Comparison of ENCODE assay signal across 31 mouse cellular contexts in genomic region chr11:79059062-79059461, GRCm38 (mm10).
A peak's percentile ranks its signal among the peaks of the same experiment; 100 is the strongest.
DNase-seq lines count a peak whose midpoint lies in the region; ATAC-seq and TF ChIP-seq lines count a peak whose summit lies in the region.
"Had no signal": no experiment of that assay in that cellular context is flagged by ENCODE, and none has a peak within 500 bp of the region (broad histone marks: within the 10 kb centered on the region; RNA-seq: fewer than 3 reads in every experiment).

No protein-coding gene starts in this region.

- peak overlapping the region; percentile 54 for H3K4me2 ChIP-seq in heart, embryonic 14.5 days (ENCODE audit: low read length)
- H3K4me2 ChIP-seq in liver, embryonic 13.5 days, result no peak overlapping the region
- H3K4me2 ChIP-seq in liver, embryonic 11.5 days, result no peak overlapping the region
- H3K4me2 ChIP-seq: hindbrain, embryonic 13.5 days; limb, embryonic 15.5 days; midbrain, embryonic 15.5 days had no signal

- 41% methylated on average over 4 of the region's 4 CpGs for WGBS in heart, embryonic 14.5 days
- WGBS in liver, embryonic 13.5 days (ENCODE audit: insufficient replicate concordance), result 70% methylated on average over 4 of the region's 4 CpGs
- WGBS in liver, embryonic 11.5 days, result 83% methylated on average over 4 of the region's 4 CpGs

- TF ChIP-seq CTCF in gastrocnemius, adult 2 months (IDR thresholded peaks at IDR 0.05), result no peak
- no peak for TF ChIP-seq CTCF in layer of hippocampus, adult 2 months (conservative IDR thresholded peaks at IDR 0.05)

- no peaks in the 10 kb centered on the region for H3K27me3 ChIP-seq in heart, embryonic 14.5 days (ENCODE audit: control insufficient read depth, insufficient read depth, low read length)
- H3K27me3 ChIP-seq in liver, embryonic 13.5 days, result no peaks in the 10 kb centered on the region
- no peaks in the 10 kb centered on the region for H3K27me3 ChIP-seq in liver, embryonic 11.5 days (replicated peaks; ENCODE audit: control insufficient read depth, insufficient read depth, low read length)
- H3K27me3 ChIP-seq: hindbrain, embryonic 13.5 days; limb, embryonic 15.5 days; midbrain, embryonic 15.5 days; Patski had no signal

- H3K9ac ChIP-seq in heart, embryonic 14.5 days (ENCODE audit: low read length), result peak overlapping the region; percentile 57; the same call in 1 of the 2 replicates
- no peak overlapping the region for H3K9ac ChIP-seq in liver, embryonic 13.5 days
- H3K9ac ChIP-seq in liver, embryonic 11.5 days (ENCODE audit: low read depth, low read length), result no peak overlapping the region
- H3K9ac ChIP-seq: hindbrain, embryonic 13.5 days; limb, embryonic 15.5 days; midbrain, embryonic 15.5 days had no signal

- H3K27ac ChIP-seq in gastrocnemius, adult 2 months, result peak overlapping the region; percentile 96
- H3K27ac ChIP-seq in heart, embryonic 14.5 days (replicated peaks in 1 of 2; ENCODE audit: control insufficient read depth in 1 of 2, insufficient read depth in 1 of 2, low read depth in 2 of 2, low read length in 2 of 2), result peak overlapping the region; percentile 71 to 91
- H3K27ac ChIP-seq in liver, embryonic 13.5 days, result peak overlapping the region; percentile 95; the same call in 1 of the 2 replicates
- no peak overlapping the region for H3K27ac ChIP-seq in liver, embryonic 11.5 days (ENCODE audit: low read depth, low read length)
- H3K27ac ChIP-seq in layer of hippocampus, adult 2 months, result no peak overlapping the region; the same call in 1 of the 2 replicates
- H3K27ac ChIP-seq: hindbrain, embryonic 13.5 days; limb, embryonic 10.5 days; macrophage; midbrain, embryonic 15.5 days had no signal

- intact Hi-C loops in gastrocnemius, adult 2 months (cut with DNase I), result no loop called here
- intact Hi-C loops in heart, postnatal 10 days (cut with DNase I), result no loop called here

- DNase-seq in gastrocnemius, adult 2 months, result peak; percentile 53
- no peak for DNase-seq in gastrocnemius, postnatal 25 days
- no peak for DNase-seq in heart, postnatal 10 days
- DNase-seq in liver, embryonic 13.5 days, result no peak
- no peak for DNase-seq in liver, embryonic 11.5 days (ENCODE audit: low spot score)
- DNase-seq in skeletal muscle tissue, adult 2 months (ENCODE audit: low read depth, low spot score), result peak; percentile 56
- no peak for DNase-seq in layer of hippocampus, adult 2 months (ENCODE audit: low spot score in 2 of 2)
- DNase-seq: adrenal gland, postnatal 10 days; cerebellum, adult 11 months; cerebellum, adult 9-10 months; cerebellum, postnatal 36 days; gastrocnemius, postnatal 36 days; kidney, adult 9 months; kidney, postnatal 10 days; layer of hippocampus, adult 9-11 months; lung, adult 2 months; lung, postnatal 10 days; right cerebral cortex, adult 18-20 months; thymus, adult 2 months; thymus, postnatal 36 days had no signal

- no peak for ATAC-seq in heart, embryonic 14.5 days (ENCODE audit: insufficient number of reproducible peaks, insufficient read depth, low FRiP score, low read depth)
- ATAC-seq in liver, embryonic 13.5 days (ENCODE audit: low read depth), result no peak
- no peak for ATAC-seq in liver, embryonic 11.5 days (replicated peaks; ENCODE audit: low FRiP score)
- ATAC-seq: forebrain, embryonic 14.5 days; intestine, postnatal 0 days; midbrain, embryonic 15.5 days; Patski had no signal

- H3K9me3 ChIP-seq in heart, embryonic 14.5 days (ENCODE audit: control insufficient read depth, low read length), result no peaks in the 10 kb centered on the region
- no peaks in the 10 kb centered on the region for H3K9me3 ChIP-seq in liver, embryonic 13.5 days (replicated peaks)
- no peaks in the 10 kb centered on the region for H3K9me3 ChIP-seq in liver, embryonic 11.5 days (ENCODE audit: control insufficient read depth, low read length)
- H3K9me3 ChIP-seq: G1E; hindbrain, embryonic 13.5 days; limb, embryonic 10.5 days; limb, embryonic 15.5 days; midbrain, embryonic 10.5 days; midbrain, embryonic 15.5 days had no signal

- peak overlapping the region; percentile 82 for H3K4me3 ChIP-seq in gastrocnemius, adult 2 months
- no peak overlapping the region for H3K4me3 ChIP-seq in heart, embryonic 14.5 days (ENCODE audit: control insufficient read depth in 1 of 2, insufficient read depth in 1 of 2, low read depth in 1 of 2, low read length in 2 of 2)
- H3K4me3 ChIP-seq in liver, embryonic 13.5 days (replicated peaks), result no peak overlapping the region
- H3K4me3 ChIP-seq in liver, embryonic 11.5 days (ENCODE audit: low read depth, low read length), result no peak overlapping the region
- no peak overlapping the region for H3K4me3 ChIP-seq in layer of hippocampus, adult 2 months
- H3K4me3 ChIP-seq: hindbrain, embryonic 13.5 days; limb, embryonic 10.5 days; limb, embryonic 15.5 days; midbrain, embryonic 10.5 days; midbrain, embryonic 15.5 days had no signal

- H3K4me1 ChIP-seq in heart, embryonic 14.5 days (ENCODE audit: control insufficient read depth in 2 of 2, insufficient read depth in 2 of 2, low read length in 2 of 2), result peaks cover 51 to 71% of the 10 kb centered on the region in 2 experiments
- peaks cover 80% of the 10 kb centered on the region for H3K4me1 ChIP-seq in liver, embryonic 13.5 days (replicated peaks)
- H3K4me1 ChIP-seq in liver, embryonic 11.5 days (replicated peaks; ENCODE audit: control insufficient read depth, insufficient read depth, low read length), result peaks cover 27% of the 10 kb centered on the region

- no peaks in the 10 kb centered on the region for H3K36me3 ChIP-seq in heart, embryonic 14.5 days (ENCODE audit: control insufficient read depth, insufficient read depth, low read length)
- H3K36me3 ChIP-seq in liver, embryonic 13.5 days, result no peaks in the 10 kb centered on the region
- no peaks in the 10 kb centered on the region for H3K36me3 ChIP-seq in liver, embryonic 11.5 days (ENCODE audit: control insufficient read depth, insufficient read depth, low read length)
- H3K36me3 ChIP-seq: G1E; hindbrain, embryonic 13.5 days; limb, embryonic 10.5 days; limb, embryonic 15.5 days; midbrain, embryonic 10.5 days; midbrain, embryonic 15.5 days had no signal

Comparison
In these comparisons a context has a peak if more than half of its experiments do, and no peak if none do; other contexts are left out.
1. DNase-seq: peak in gastrocnemius, adult 2 months (single experiment) and skeletal muscle tissue, adult 2 months (single experiment); none in gastrocnemius, postnatal 25 days (single experiment), heart, postnatal 10 days (0 of 2), liver, embryonic 13.5 days (single experiment), liver, embryonic 11.5 days (single experiment) and layer of hippocampus, adult 2 months (0 of 2).
2. H3K27ac ChIP-seq: peak in gastrocnemius, adult 2 months (single experiment), heart, embryonic 14.5 days (2 of 2) and liver, embryonic 13.5 days (single experiment); none in liver, embryonic 11.5 days (single experiment) and layer of hippocampus, adult 2 months (single experiment).